Mouse (Mus musculus): Measurements from ENCODE around the gene Zdhhc7.

Gene Zdhhc7

GRCm38 (mm10) chr8:120036111-120036510 is 65.2 kb downstream of the Zdhhc7 start:
- WGBS, result 39% methylated on average over 9 of the region's 9 CpGs

- WGBS, result 35% methylated on average over 6 of the region's 6 CpGs
These were observed 66.8 kb downstream of the Zdhhc7 start for GRCm38 (mm10) chr8:120034471-120034870.

GRCm38 (mm10) chr8:120032549-120033208 is 68.6 kb downstream of the Zdhhc7 start:
- WGBS, result 75% methylated on average over 5 of the region's 5 CpGs
